Mouse (Mus musculus) gastrocnemius, postnatal 10 days (tissue): ENCODE results near the gene Bbip1. TPM values are rescaled to one million over a fixed set of nuclear protein-coding genes. Genes with fewer than 3 reads are reported as not detected.
A peak's percentile ranks its signal among the peaks of the same experiment; 100 is the strongest.
"Not testable (repeated sequence)": the region's sequence is repeated elsewhere in the genome, so short reads cannot be mapped to it uniquely, and the experiment has no call there.

Experiments used
- DNase-seq: peaks from one replicate; pipeline ENCODE4 v3.0.0; 2021; ENCODE audit warnings: mixed read lengths
- long read RNA-seq, 2 experiments: library from polyadenylated mRNA; stranded (forward); transcript quantifications; one replicate each; pipeline ENCODE4 v2.0.0; 2021
- total RNA-seq, 2 experiments: library from RNA; stranded (reverse); gene quantifications; 2 replicates each; pipeline ENCODE4 v1.2.3; 2021

The Bbip1 gene
- total RNA-seq, result 10 to 100 TPM; 41.6 to 45.5 TPM
- long read RNA-seq, experiment 1, transcript Bbip1-206 (4 exons, 662 nt), result major isoform, 25 of 38 reads
- long read RNA-seq, experiment 1, partial matches to known transcripts, result 9 of 38 reads
- long read RNA-seq, experiment 1, other reads (novel, unspliced or antisense), result 2 of 38 reads
- long read RNA-seq, experiment 2, transcript Bbip1-206 (4 exons, 662 nt), result major isoform, 15 of 34 reads
- long read RNA-seq, experiment 2, partial matches to known transcripts, result 12 of 34 reads
- long read RNA-seq, experiment 2, other reads (novel, unspliced or antisense), result 3 of 34 reads

DNA sequence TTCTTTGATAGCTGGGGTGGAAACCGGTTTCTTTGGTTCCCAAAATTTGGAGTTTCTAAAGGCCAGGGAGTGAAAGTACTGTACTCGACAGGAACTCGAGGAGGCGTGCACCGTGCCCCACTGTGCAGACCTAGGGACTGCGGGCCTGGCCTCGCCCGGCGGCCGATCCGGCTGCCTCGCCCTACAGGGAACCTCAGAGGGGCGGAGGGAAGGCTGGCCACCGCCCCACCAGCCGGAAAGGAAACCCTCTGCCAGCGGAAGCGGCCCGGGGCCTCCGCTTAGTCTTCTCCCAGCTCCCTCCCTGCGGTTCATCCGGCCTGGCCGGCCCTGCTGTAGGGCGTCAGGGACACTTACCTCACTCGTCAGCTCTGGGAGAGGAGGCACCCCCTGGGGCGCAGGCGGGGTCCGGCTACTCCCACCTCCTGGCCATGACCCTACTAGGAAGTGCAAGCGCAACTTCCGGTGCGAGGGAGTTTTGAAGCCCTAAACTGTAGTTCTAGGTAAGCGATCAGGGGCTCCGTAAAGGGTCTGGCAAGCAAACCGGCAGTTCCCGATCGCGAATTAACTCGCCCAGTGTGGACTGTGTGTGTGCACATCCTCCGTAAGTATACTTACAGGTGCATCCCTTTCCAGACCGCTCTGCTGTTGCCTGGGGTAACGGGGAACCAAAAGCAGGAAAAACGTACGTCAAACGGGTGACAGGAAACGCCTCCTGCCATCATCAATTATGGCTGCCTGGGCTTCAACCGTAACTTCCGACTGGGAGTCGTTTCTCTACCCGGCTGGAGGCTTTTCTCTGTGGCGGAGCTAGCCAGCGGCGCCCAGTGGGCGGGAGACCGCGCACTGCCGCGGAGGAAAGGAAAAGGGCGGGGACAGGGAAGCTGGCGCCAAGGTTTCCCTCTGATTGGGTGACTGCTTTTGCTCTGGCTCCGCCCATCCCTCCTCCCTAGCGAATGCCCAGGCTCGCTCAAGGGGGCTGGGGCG lies at the start of gene Bbip1, which contains the start of gene Shoc2:
Bbip1 (minus strand) TSS at position 826 of the 984 bp plus-strand sequence.
Shoc2 (plus strand) TSS at position 505 of the 984 bp plus-strand sequence.
- DNase-seq, result peak; percentile 97

DNA sequence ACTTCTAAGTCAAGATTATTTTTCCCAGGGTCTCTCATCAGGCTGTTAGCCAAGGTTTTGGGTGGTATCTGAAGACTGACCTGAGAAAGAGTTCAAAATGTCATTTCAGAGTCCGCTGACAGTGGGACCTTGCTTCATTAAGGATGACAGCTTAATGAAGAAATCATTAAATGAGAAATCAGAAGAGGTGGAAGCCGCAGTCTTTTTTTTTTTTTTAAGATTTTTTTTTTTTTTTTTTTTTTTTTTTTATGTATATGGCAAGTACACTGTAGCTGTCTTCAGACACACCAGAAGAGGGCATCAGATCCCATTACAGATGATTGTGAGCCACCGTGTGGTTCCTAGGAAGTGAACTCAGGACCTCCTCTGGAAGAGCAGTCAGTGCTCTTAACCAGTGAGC lies 49.4 kb upstream of the Bbip1 start:
- DNase-seq, result no peak

DNA sequence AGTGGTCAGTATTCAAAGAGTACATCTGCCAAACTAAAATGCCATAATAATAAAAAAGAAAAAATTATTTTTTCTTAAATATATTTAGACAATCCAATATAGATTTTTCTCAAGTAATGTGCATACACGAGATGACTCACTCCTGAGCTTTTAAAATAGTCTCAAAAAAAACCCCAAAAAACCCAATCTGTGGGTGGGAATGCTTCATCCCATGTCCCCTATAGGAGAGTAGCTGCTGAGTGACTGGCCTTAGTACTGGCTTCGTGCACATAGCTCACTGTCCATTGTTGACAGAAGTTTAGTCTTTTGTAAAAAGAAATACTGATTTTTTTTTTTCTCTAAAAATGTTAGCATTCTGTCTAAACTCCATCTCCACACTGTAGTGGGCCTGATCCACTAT lies 46.1 kb upstream of the Bbip1 start:
- no peak for DNase-seq

DNA sequence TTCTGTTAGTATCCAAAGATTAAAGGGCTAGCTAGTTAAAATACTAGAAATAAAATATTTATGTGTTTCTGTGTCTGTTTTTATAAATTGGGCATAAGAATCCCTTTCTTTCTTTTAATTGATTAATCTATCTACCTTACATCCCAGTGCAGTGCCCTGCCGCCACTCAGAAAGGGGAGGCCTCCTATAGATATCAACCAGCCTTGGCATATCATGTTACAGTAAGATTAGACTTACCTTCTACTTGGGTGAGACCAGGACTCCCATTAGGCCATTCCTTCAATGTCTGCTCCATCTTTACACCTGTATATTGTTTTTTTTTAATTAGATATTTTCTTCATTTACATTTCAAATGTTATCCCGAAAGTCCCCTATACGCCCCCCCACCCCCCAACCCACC lies 40.2 kb upstream of the Bbip1 start:
- no peak for DNase-seq

DNA sequence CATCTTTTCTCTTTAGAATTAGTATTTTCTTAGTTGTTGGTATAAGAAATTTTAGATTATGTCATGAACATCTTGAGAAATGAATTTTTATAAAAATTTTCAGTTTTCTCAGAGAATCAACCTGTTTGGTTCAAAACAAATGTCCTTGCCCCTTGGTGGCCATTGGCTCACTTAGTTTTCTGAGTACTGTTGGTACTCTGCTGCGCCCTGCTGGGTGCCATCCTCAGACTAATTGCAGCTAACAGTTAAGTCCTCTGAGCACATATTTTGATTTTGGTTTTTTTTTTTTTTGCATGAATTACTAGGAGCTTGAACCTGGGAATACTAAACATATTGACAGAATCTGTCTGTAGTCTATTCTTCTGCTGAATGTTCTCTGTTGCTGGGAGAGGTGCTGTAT lies 38.9 kb upstream of the Bbip1 start:
- DNase-seq, result no peak

DNA sequence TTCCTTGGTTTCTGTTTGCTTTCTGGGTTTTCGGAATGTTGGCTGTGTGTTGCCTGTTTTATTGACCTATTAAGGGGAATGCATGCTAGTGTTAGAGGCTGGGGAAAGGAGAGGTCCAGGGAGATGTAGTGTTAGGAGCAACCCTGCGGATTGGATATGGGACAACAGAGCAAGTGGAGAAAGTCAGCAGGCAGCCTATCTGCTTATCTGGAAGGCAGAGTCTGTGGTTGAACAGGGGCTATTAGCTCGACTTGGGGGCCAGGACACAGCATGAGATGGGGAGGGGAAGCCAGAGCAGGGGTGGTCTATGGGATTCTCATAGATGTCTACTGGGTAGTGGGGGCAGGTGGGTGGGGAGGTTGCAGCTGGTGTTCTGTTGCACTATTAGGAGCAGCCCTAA lies 37.6 kb upstream of the Bbip1 start:
- no peak for DNase-seq

DNA sequence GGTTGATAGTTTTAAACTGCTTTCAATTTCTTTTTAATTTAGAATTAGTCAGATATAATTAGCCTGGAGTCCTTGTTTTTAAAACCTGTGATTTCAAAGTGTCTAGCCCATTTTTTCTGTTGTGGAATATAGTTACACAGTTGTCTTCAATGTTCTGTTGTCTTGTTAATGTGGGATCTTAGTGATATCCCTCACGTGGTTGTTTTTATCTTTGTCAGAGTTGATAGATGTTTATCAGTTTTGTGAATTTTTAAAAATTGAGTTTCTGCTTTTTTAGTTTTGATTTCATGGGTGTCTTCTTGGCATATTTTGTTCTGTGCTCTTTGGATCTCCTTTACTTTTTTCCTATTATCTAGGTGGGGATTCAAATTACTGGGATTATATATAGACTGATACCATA lies 29.2 kb upstream of the Bbip1 start:
- DNase-seq, result no peak

DNA sequence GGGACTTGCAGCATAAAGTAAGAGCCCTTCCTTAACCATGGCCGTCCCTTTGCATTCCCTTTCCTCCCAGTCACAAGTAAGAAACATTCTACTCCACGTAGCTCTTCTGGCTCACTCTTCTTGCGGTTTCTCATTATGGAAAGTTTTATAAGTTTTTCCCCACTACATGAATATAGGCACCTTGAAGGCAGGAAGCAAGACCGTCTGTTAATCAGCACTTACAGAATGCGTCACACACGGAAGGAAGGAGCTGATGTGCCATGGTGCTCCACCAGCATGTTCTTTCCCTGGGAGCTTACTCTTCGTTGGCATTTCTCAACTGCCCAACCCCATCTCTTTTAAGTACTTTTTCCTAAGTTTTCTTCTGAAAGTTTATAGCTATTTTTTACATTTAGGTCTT lies 27.5 kb upstream of the Bbip1 start:
- no peak for DNase-seq

DNA sequence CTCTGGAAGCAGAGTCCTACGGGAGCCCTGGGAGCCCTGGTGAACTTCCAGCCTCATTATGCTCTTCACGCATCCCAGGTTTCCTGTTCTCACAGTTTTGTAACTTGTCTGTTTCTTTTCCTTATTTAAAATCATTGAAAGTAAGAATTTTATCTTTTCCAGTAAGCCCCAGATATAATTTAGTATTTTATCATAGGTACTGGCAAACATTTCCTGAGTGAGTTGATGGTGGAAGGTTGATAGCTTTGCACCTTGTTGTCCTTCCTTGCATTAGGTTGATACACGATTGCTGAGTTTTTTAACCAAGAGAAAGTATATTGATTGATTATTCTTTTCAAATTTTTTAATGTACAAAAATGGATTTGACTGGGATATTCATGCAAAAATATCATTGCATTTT lies 24.8 kb upstream of the Bbip1 start:
- DNase-seq, result no peak

DNA sequence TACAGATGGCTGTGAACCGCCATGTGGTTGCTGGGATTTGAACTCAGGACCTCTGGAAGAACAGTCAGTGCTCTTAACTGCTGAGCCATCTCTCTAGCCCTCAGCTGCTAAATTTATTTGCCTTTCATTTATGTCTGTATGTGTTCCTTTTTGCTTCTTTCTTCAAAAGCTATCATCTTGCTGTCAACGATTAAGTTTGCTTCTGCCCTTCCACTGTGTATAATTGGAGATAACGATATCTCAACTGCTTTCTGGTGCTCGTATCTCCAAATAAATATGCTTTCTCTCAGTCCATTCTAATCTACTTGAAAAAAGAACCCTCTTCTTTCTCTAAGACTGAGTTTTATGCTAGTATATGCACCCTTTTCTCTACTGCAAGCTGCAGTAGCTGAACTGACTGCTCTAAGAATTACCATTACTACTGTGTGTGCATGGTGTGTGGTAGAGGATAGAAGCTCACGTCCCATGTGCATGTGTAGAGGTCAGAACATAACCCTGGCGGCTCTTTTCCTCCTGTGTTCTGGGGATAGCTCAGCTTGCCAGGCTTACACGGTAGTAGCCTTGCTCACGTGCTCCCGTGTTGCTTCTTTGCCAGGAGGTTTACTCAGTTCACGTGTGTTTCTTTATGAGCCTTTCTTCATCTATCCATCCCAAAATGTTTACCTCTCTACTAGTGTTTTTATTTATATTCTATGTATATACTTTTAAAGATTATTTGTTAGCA lies 20.6 kb upstream of the Bbip1 start:
- no peak for DNase-seq

DNA sequence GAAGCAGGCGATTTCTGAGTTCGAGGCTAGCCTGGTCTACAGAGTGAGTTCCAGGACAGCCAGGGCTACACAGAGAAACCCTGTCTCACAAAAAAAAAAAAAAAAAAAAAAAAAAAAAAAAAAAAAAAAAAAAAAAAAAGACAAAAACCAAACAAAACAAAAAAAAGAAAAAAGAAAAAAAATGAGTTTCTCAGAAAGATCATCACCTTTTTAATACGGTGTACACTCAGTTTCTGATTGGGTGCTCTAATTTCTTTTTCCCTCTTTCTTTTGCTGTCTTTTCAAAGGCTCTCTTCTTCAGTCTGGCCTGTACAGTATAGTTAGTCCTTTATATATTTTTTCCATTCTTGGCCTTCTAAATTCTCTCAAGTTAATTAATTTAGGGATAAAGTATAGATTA lies 19.9 kb upstream of the Bbip1 start:
- not testable (repeated sequence) for DNase-seq

DNA sequence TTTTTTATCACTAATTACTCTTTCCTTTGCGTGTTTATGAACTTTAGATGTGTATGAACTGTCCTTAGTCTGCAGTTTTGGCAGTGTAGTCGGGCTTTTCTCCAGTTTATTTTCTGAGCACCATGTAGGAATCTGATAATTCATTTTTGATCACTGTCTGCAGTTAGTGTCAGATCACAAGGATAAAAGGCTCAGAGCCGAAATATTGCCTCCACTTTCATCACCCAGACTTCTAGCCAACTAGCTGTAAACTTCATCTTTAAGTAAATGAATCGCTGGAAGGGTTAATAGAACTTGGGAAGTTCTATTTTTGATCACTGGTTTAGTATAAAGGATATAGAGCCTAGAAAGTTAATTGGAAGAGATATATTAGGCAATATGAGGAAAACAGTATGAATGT lies 18.1 kb upstream of the Bbip1 start:
- no peak for DNase-seq

DNA sequence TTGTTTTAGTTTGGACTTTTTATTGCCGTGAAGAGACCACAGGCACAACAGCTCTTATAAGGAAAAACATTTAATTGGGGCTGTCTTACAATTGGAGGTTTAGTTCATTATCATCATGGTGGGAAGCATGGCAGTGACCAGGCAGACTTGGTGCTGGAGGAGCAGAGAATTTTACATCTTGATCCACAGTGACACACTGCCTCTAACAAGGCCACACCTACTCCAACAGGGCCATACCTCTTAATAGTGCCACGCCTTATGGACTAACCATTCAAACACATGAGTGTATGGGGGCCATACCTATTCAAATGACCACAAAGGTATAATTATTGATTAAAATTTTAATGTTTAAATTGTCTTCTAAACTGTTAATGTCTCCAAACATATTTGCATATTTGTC lies 13.1 kb upstream of the Bbip1 start:
- no peak for DNase-seq

DNA sequence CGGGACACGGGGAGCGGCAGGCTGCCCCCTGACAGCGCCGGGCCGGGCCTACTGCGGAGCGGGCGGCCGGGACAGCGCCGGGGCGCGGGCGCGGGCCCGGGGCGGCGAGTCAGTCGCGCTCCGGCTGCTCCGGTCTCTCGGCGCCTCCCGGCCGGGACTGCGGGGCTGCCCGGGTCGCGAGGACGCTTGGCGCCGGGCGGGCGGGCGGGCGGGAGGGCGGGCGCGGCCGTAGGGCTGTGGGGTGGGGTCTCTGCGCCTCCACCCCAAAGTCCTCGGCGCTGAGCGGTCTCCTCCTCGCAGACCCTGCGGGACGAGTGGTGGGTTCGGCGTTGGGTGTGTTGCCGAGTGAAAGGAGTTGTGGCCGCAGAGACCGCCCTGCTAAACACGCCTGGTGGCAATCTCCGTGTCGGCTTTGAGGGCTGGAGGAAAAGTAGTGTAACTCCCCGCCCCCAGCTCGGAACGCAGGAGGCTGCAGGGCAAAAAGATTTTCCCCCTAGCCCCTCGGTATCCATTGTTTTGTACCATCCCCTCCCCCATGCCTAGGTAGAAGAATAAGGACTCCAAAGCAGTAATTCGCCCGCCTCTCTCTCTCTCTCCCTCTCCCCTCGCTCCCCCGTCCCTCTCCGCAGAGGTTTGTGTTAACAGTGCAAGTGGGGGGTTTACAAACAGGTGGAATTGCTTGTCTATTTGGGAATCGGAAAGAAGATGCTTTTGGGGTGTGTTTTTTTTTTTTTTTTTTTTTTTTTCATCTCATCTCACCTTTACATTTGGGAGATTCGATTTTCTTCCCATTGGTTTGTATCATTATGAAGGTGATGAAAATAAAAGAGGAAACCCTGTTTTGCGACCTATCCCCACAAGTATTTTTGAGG lies 980 bp upstream of the Bbip1 start:
- peak; percentile 49 for DNase-seq

DNA sequence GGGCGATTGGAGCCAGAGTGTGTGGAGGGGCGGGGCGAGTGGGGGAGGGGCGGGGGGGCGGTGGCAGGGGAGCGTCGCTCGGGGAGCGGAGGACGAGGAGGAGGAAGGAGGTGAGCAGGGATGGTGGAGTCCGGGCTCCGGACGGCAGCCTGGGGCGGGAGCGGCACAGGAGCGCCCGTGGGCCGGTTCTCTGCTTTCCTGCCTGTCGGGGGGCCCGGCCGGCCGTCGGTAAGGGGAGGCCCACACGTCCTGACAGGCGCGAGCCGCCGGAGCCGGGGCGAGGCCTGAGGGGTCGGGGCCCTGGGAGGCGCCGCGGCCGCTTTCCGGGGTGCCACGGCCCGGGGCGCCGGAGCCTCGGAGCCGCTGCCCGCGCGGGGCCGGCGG lies 351 bp upstream of the Bbip1 start:
- DNase-seq, result no peak

DNA sequence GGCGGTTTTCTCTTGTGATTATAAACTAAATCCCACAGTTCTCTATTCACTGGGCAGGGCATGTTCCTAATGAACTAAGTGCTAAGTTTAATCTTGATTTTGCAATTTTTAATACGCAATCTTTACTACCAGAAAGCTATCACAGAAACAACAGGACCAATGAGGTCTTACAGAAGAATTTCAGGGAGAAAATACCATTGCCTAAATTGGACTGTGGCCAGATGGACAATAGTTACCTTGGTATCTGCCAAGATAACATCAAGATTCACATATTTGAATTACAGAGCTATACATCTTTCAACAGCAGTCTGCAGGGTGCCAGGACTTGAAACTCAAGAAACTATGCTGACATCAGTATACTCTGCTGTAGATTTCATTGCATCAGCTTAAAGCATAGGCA lies 2.1 kb downstream of the Bbip1 start:
- DNase-seq, result no peak

DNA sequence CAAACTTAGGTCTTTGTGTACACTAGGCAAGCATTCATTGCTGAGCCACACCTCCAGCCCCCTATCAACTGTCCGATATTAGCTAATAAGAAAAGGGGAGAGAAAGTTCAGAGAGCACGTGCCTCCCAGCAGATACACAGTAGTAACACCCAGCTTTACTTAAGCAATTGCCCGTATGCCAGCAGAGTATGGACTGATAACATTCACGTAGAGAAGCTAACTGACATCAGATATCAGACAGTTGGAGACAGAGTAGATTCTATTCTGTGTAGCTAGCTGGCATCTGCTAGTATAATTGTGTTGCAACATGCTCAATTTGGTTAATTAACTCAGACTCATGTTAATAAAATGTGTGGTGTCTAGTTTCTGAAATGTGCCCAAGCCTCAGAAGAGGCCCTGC lies 3.3 kb downstream of the Bbip1 start:
- no peak for DNase-seq

DNA sequence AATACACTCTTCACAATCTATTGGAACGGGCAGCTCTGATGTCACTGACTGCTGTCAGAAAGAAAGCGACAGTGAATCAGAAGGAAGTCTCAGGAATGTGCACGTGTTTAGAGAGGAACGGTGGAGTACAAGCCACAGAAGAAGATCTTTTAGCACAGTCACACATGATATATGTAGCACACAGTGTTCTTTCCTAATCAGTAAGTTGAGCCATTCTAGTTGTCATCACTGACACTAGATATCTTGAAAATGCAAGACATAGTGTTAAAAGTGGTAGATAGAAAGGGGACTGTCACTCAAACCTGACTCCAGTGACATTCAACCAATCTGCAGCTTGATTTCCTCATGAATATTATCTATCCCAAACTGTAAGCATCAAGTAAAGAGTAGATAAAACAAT lies 5.0 kb downstream of the Bbip1 start:
- no peak for DNase-seq

DNA sequence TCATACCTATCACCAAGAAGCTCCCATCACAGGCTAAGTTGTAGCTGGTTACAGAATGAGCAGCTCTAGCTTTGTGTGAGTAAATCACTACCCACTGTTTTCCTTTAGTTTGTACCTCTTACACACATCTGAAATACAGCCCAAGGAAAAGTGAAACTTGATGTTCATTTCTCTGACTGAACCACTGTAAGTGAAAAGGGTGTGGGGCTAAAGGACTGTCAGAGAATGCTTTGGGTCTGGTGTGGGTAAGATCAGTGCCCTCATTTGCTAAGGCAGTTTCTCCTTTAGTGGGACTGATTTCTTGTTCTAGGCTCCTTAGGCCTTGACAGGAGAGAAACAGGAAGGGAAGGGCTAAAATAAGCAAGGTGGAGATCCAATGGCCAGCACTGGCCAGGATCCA lies 10.4 kb downstream of the Bbip1 start:
- DNase-seq, result no peak

DNA sequence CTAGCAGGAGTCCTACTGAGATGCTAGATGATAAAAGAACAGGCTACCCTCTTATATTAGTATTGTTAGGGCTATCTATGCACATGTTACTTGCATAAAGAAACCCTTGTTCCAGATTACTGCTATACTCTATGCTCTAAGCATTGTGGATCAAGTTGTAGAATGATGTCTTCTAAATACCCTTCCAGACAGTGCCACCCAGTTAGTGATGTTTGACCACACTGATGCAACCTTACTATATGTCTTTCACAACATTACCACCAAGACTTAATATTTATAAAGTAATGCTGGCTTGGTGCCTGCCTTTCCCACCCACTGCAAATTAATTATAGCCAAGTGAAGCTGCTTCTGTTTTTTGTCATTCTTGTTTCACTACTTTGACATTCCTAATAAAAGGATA lies 11.4 kb downstream of the Bbip1 start:
- DNase-seq, result no peak

DNA sequence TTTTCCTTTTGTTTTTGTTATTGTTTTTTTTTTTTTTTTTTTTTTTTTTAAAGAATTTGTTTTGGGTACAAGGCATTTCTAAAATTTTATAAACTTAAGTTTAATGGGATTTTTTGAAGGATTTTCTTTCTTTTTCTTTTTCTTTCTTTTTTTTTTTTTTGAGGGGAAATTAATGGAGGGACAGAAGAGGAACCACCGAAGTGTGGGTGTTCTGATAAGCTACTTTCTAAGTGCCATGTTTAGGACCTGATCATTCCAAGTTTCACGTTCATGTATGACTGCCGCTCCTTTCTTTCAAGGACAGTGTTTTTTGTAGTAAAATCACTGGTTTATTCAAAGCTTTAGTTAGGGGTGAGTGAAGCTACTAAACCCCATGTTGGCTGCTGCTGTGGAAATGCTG lies 15.2 kb downstream of the Bbip1 start:
- DNase-seq, result no peak

DNA sequence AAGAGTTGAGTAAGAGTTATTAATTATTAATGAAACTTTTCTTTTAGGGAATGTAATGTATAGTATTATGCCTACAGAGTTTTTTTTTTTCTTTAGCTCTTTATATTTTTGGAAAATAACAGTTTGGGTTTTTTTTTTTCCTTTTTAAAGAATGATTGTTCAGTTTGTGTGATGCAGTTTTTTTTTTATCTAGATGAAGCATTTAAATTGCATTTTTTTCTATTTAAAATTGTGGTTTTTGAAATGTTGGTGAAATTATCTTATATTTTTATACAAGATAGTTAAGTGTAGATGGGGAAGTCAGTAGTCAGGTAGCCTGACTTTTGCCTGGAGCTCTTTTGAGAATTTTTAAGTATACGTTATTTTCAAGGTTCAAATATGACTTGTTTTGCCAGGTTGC lies 17.7 kb downstream of the Bbip1 start:
- DNase-seq, result no peak
